Mouse (Mus musculus) induced T-regulatory cell, adult 2 months (primary cell): ENCODE data around the gene Nlgn3.

Experiments
- DNase-seq: peaks from one replicate; pipeline ENCODE4 v3.0.0-alpha.2; 2012; ENCODE audit warnings: low read depth

Nlgn3 gene

DNA sequence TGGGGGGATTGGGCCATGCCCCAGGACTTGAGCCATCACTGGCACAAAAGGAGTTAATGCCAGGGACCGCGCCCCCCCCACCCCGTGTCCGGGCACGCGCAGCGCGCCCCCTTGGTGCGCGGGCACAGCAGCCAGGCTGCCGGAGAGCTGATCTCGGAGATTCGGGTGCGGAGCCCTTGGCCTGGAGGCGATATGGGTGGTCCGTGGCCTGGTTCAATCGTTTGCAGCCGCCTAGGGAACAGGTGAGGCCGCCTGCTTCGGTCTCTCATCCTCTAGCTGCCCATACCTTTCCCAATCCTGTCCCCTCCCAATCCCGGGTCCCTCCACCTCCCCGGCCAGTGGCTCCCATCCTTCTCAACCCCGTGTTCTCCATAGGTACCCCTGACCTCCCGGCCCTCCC is at the start of gene Nlgn3:
Gene Nlgn3, plus strand, starts transcription at position 114 of the 400 bp plus-strand sequence.
- DNase-seq, result no peak

- peak; percentile 92 for DNase-seq
These were observed 44.8 kb upstream of the Nlgn3 start, which contains the start of gene Foxo4 for GRCm38 (mm10) chrX:101253952-101254729. Gene Foxo4 (plus strand): TSS chrX:101254528.

- DNase-seq, result no peak
These were observed 44.2 kb upstream of the Nlgn3 start for GRCm38 (mm10) chrX:101254740-101255139.

GRCm38 (mm10) chrX:101256603-101257002 is 42.4 kb upstream of the Nlgn3 start:
- DNase-seq, result peak; percentile 77

GRCm38 (mm10) chrX:101260441-101261325 is 38.3 kb upstream of the Nlgn3 start:
- DNase-seq, result peak; percentile 67

GRCm38 (mm10) chrX:101263892-101264291 is 35.1 kb upstream of the Nlgn3 start, which contains the start of gene Gm614:
Gene Gm614 (minus strand): TSS chrX:101263992.
- peak; percentile 9 for DNase-seq

GRCm38 (mm10) chrX:101266631-101267030 is 32.3 kb upstream of the Nlgn3 start:
- peak; percentile 63 for DNase-seq

DNA sequence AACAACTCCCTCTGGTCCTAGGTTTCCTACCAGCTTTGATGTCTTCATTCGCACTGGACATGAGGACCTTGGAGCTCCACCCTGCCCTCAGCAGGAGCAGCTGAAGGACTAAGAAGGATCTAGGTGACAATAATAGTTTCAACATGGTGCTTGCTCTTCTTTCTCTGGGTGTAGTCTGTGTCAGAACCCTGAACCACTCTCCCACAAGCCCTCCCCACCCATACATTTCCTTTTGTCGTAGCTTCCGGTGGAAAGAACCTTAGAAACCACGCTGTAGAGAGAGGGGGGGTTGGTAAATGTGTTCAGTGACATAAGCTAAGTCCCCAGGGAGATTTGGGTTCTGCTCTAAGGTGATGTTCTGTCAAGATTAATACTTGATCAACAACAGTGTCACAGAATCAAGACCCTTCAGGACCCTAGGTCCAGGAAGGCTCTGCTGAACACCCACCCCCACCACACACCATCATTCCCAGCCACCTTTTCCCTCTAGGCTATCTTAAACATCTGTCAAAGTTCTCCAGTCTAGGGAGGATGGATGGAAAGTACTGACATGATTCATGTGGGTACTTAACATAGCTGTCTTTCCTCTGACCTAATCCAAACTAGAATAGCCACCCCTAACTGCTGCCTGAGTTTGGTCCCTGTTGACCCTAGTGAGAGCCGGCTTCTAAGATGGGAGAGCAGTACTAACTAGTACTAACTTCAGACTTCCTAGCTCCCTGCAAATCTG is 30.8 kb upstream of the Nlgn3 start, which contains the start of gene Il2rg:
Gene Il2rg, minus strand, starts transcription at position 231 of the 730 bp plus-strand sequence.
- peak; percentile 93 for DNase-seq

DNA sequence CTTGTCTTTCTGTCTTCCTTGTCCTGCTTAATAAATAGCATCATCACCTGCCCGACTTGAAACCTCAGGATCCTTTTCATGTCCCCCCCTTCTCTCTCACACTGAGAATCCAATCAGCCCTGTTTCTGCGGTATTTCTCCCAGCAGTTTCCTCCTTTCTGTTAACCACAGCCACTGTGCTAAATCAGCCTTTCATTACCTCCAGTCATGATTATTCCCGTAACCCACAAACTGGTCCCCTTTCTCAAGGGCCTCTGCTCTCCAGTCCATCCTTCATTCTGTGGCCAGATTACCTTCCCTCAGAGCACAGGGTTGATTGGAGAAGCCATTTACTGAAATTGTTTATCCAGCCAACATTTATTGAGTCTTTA is 30.2 kb upstream of the Nlgn3 start, which contains the start of gene Gm20489:
Gene Gm20489, minus strand, starts transcription at position 269 of the 370 bp plus-strand sequence.
- no peak for DNase-seq

DNA sequence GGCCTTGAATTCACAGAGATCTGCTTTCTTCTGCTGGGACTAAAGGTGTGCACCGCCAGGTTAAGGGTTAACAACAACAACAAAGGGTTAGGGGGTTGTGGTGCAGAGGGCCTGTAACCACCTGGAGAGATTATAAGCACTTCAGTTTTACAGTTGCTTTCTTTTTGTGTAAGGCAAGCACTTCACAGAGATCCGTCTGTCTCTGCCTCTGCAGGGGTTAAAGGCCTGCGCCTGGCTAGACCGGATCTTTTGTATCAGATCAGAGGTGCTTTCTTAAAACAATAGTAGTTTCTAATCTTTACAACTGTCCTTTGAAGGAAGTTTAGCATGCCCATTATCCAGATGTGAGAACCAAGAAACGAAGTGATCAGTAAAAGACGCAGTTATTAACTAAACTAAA is 25.6 kb upstream of the Nlgn3 start:
- DNase-seq, result peak; percentile 65

- DNase-seq, result peak; percentile 90
These were observed 24.9 kb upstream of the Nlgn3 start, which contains the start of gene Med12 for GRCm38 (mm10) chrX:101273875-101274738. Gene Med12 (plus strand): TSS chrX:101274030.

GRCm38 (mm10) chrX:101282813-101283212 is 16.2 kb upstream of the Nlgn3 start:
- DNase-seq, result no peak

GRCm38 (mm10) chrX:101285534-101285933 is 13.4 kb upstream of the Nlgn3 start:
- DNase-seq, result peak; percentile 76

DNA sequence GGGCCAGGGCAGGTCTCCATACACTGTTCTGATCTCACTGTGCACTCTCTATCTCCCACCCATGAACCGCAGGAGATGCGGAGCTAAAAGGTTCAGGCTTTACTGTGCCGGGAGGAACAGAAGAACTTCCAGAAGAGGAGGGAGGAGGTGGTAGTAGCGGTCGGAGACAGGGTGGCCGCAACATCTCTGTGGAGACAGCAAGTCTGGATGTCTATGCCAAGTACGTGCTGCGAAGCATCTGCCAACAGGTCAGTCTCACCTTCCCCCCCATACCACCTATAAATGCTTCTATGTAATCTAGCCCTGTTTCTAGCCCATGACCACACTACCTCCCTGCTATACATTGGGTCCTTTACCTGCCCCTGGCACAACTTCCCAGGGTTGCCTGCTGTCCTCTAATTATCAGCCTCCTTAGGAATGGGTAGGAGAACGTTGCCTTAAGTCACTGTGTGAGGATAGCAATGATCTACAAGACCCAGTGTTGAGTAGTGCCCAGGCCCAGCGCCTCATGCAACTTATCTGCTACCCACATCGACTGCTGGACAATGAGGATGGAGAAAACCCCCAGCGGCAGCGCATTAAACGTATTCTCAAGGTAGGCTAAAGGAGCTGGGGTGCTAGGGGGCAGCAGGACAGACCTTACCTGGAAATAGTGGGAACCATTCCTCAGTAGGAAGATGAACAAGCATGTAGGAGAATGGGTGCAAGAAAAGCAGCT is 12.9 kb upstream of the Nlgn3 start:
- DNase-seq, result no peak

DNA sequence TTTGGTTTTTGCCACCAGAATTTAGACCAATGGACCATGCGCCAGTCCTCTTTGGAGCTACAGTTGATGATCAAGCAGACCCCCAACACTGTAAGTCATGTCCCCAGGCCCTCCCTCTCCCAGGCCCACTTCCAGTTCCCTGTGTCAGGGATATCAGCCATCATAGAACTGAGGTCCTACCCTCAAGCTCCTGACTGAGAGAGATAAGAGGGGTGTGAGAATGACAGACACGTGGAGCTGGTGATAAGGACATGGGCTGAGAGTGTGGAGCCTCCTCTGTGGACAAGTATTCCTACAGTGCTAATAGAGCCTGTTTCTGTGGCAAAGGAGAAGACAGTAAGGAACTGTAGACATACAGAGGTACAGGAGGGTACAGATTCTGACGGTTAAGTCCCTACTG is 11.4 kb upstream of the Nlgn3 start:
- no peak for DNase-seq

- no peak for DNase-seq
These were observed 10.5 kb upstream of the Nlgn3 start for GRCm38 (mm10) chrX:101288432-101288831.

DNA sequence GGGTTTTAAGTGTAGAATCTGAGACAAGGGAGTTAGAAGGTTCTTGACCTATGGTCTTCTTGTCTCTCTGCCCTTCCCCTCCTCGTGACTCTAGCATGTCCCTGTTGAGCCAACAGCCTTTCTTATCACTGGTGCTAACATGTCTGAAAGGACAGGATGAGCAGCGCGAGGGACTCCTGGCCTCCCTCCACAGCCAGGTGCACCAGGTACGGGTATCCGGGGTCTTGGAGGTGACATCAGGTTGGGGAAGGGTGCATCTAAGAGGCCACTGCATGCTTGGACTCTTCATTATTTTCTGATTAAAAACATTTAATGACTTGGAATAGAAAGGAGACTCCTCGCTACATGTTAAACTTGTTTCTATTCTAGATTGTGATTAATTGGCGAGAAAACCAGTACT is 9.9 kb upstream of the Nlgn3 start:
- DNase-seq, result no peak

DNA sequence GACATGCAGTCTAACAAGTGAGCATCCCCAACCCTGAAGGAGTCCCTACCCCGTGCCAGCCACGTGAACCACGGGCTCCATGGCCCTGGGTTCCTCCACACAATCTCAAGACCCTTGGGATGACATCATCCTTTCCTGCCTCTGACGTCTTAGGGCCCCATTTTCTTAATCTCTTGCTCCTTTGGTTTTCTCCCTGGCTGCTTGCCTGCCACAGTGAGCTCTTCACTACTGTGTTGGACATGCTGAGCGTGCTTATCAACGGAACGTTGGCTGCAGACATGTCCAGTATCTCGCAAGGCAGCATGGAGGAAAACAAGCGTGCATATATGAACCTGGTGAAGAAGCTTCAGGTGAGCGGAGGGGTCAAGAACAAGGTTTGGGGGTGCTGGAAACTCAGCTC is 8.9 kb upstream of the Nlgn3 start:
- DNase-seq, result no peak

DNA sequence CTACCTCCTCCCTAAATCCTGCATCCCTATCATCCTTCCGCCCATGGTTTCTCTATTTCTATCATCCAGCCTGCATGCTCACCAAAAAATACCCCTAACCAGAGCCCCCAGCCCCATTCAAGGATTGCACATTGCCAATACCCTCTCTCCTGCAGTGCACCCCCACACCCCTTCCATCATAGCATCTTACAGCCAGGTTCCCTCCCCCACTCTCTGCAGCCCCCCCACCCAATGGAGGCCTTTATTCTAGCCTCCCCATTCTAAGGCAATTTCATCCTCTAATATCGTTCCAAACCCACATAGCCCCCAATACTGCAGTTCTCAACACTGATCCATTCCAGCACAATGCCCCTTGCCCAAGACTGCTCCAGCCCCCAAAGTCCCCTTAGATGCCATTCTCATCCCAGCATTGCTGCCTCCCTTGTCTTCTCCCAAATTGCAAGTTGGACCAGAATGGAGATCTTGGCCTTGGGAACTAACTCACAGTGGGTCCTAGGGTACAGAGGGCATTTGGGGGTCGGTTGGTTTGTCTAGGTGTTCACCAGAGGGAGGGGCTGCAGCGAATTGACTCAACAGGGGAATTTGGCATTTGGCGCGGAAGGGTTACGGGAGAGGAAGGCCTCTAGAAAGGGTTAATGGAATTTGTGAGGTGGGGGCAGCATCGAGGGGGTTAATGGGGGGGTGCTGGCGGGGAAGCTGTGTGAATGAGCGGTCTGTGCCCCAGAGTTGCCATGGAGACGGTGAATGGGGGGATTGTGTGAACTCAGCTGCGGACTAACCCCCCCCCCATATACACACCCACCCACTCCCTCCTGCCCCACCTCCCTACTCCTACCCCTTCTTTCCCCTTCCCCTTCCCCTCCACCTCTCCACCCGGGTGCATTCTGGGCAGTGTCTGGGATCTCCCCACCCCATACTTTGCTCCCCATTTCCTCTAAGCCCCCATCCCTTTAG is 782 bp downstream of the Nlgn3 start:
- DNase-seq, result no peak
